Mouse (Mus musculus): ENCODE results near the gene Arhgap45. TPM values are rescaled to one million over a fixed set of nuclear protein-coding genes. Genes with fewer than 3 reads are reported as not detected.
"Not testable (repeated sequence)": the region's sequence is repeated elsewhere in the genome, so short reads cannot be mapped to it uniquely, and the experiment has no call there.

The Arhgap45 gene
- polyA plus RNA-seq, 1 experiment from 2014 or later: 8.5 TPM

- Histone ChIP-seq H3K27ac (replicated peaks; ENCODE audit: low read depth, low read length) (peak overlapping the region; percentile 94), H3K27me3 (ENCODE audit: control insufficient read depth, insufficient read depth, low read length) (no peaks in the 10 kb centered on the region), H3K9me3 (ENCODE audit: control insufficient read depth, low read length) (no peaks in the 10 kb centered on the region), H3K4me2 (ENCODE audit: low read depth, severe bottlenecking) (peak overlapping the region; percentile 78), H3K4me1 (ENCODE audit: control insufficient read depth, insufficient read depth, low read length) (peaks cover 9% of the 10 kb centered on the region), H3K36me3 (ENCODE audit: control insufficient read depth, insufficient read depth, low read length) (peaks cover 5% of the 10 kb centered on the region; the same call in 1 of the 2 replicates), H3K9ac (ENCODE audit: low read length) (peak overlapping the region; percentile 83), H3K4me3 (ENCODE audit: low read depth, low read length) (peak overlapping the region; percentile 75)
- peak; percentile 79 for DNase-seq (ENCODE audit: low spot score)
- peak; percentile 40; the same call in 1 of the 2 replicates for ATAC-seq (ENCODE audit: insufficient number of reproducible peaks, low FRiP score, low TSS enrichment, low read depth)
- 2% methylated on average over 75 of the region's 77 CpGs for WGBS
Observed at GRCm38 (mm10) chr10:80053831-80054815, 37.7 kb downstream of the Arhgap45 start.

- H3K36me3 ChIP-seq (ENCODE audit: control insufficient read depth, insufficient read depth, low read length); H3K27me3 ChIP-seq (ENCODE audit: control insufficient read depth, insufficient read depth, low read length); H3K4me1 ChIP-seq (ENCODE audit: control insufficient read depth, insufficient read depth, low read length); H3K9me3 ChIP-seq (ENCODE audit: control insufficient read depth, low read length); DNase-seq (ENCODE audit: low spot score); ATAC-seq (ENCODE audit: insufficient number of reproducible peaks, low FRiP score, low TSS enrichment, low read depth); H3K27ac ChIP-seq (replicated peaks; ENCODE audit: low read depth, low read length): not testable (repeated sequence)
- peak overlapping the region; percentile 37; the same call in 1 of the 2 replicates for H3K9ac ChIP-seq (ENCODE audit: low read length)
- H3K4me2 ChIP-seq (ENCODE audit: low read depth, severe bottlenecking): peak overlapping the region; percentile 78
- 40% methylated on average over 3 of the region's 3 CpGs for WGBS
- peak overlapping the region; percentile 75 for H3K4me3 ChIP-seq (ENCODE audit: low read depth, low read length)
Observed at GRCm38 (mm10) chr10:80054911-80055310, 38.5 kb downstream of the Arhgap45 start.

GRCm38 (mm10) chr10:80055364-80055763, 38.9 kb downstream of the Arhgap45 start:
- Histone ChIP-seq H3K9me3 (ENCODE audit: control insufficient read depth, low read length) (no peaks in the 10 kb centered on the region), H3K27ac (replicated peaks; ENCODE audit: low read depth, low read length) (no peak overlapping the region), H3K27me3 (ENCODE audit: control insufficient read depth, insufficient read depth, low read length) (no peaks in the 10 kb centered on the region), H3K36me3 (ENCODE audit: control insufficient read depth, insufficient read depth, low read length) (peaks cover 5% of the 10 kb centered on the region; the same call in 1 of the 2 replicates), H3K4me1 (ENCODE audit: control insufficient read depth, insufficient read depth, low read length) (peaks cover 9% of the 10 kb centered on the region), H3K4me3 (ENCODE audit: low read depth, low read length) (no peak overlapping the region), H3K9ac (ENCODE audit: low read length) (peak overlapping the region; percentile 19; the same call in 1 of the 2 replicates), H3K4me2 (ENCODE audit: low read depth, severe bottlenecking) (peak overlapping the region; percentile 78; the same call in 1 of the 2 replicates)
- no peak for DNase-seq (ENCODE audit: low spot score)
- no peak for ATAC-seq (ENCODE audit: insufficient number of reproducible peaks, low FRiP score, low TSS enrichment, low read depth)
- WGBS: 86% methylated on average over 5 of the region's 5 CpGs

- H3K36me3 ChIP-seq (ENCODE audit: control insufficient read depth, insufficient read depth, low read length): peaks cover 5% of the 10 kb centered on the region; the same call in 1 of the 2 replicates
- no peak overlapping the region for H3K4me3 ChIP-seq (ENCODE audit: low read depth, low read length)
Observed at GRCm38 (mm10) chr10:80055891-80056290, 39.4 kb downstream of the Arhgap45 start.

GRCm38 (mm10) chr10:80056506-80056905, 40.1 kb downstream of the Arhgap45 start:
- Histone ChIP-seq H3K36me3 (ENCODE audit: control insufficient read depth, insufficient read depth, low read length) (peaks cover 5% of the 10 kb centered on the region; the same call in 1 of the 2 replicates), H3K9ac (ENCODE audit: low read length) (no peak overlapping the region), H3K4me1 (ENCODE audit: control insufficient read depth, insufficient read depth, low read length) (peaks cover 9% of the 10 kb centered on the region), H3K27me3 (ENCODE audit: control insufficient read depth, insufficient read depth, low read length) (no peaks in the 10 kb centered on the region), H3K9me3 (ENCODE audit: control insufficient read depth, low read length) (no peaks in the 10 kb centered on the region), H3K4me3 (ENCODE audit: low read depth, low read length) (no peak overlapping the region), H3K27ac (replicated peaks; ENCODE audit: low read depth, low read length) (no peak overlapping the region), H3K4me2 (ENCODE audit: low read depth, severe bottlenecking) (no peak overlapping the region)
- WGBS: 92% methylated on average over 4 of the region's 4 CpGs
- DNase-seq (ENCODE audit: low spot score) (no peak), ATAC-seq (ENCODE audit: insufficient number of reproducible peaks, low FRiP score, low TSS enrichment, low read depth) (no peak)

More at GRCm38 (mm10) chr10:80055891-80056290, 39.4 kb downstream of the Arhgap45 start:
- H3K27ac ChIP-seq (replicated peaks; ENCODE audit: low read depth, low read length): no peak overlapping the region
- H3K9ac ChIP-seq (ENCODE audit: low read length): no peak overlapping the region
- no peak overlapping the region for H3K4me2 ChIP-seq (ENCODE audit: low read depth, severe bottlenecking)
- peaks cover 9% of the 10 kb centered on the region for H3K4me1 ChIP-seq (ENCODE audit: control insufficient read depth, insufficient read depth, low read length)
- 90% methylated on average over 9 of the region's 10 CpGs for WGBS
- H3K9me3 ChIP-seq (ENCODE audit: control insufficient read depth, low read length): no peaks in the 10 kb centered on the region
- H3K27me3 ChIP-seq (ENCODE audit: control insufficient read depth, insufficient read depth, low read length): no peaks in the 10 kb centered on the region
- no peak for ATAC-seq (ENCODE audit: insufficient number of reproducible peaks, low FRiP score, low TSS enrichment, low read depth)
- DNase-seq (ENCODE audit: low spot score): no peak

GRCm38 (mm10) chr10:80056976-80057682, 40.7 kb downstream of the Arhgap45 start:
- Histone ChIP-seq H3K9me3 (ENCODE audit: control insufficient read depth, low read length) (no peaks in the 10 kb centered on the region), H3K4me3 (ENCODE audit: low read depth, low read length) (no peak overlapping the region), H3K27ac (replicated peaks; ENCODE audit: low read depth, low read length) (no peak overlapping the region), H3K9ac (ENCODE audit: low read length) (no peak overlapping the region), H3K36me3 (ENCODE audit: control insufficient read depth, insufficient read depth, low read length) (peaks cover 7% of the 10 kb centered on the region; the same call in 1 of the 2 replicates), H3K4me1 (ENCODE audit: control insufficient read depth, insufficient read depth, low read length) (peaks cover 4% of the 10 kb centered on the region), H3K4me2 (ENCODE audit: low read depth, severe bottlenecking) (no peak overlapping the region), H3K27me3 (ENCODE audit: control insufficient read depth, insufficient read depth, low read length) (no peaks in the 10 kb centered on the region)
- no peak for ATAC-seq (ENCODE audit: insufficient number of reproducible peaks, low FRiP score, low TSS enrichment, low read depth)
- no peak for DNase-seq (ENCODE audit: low spot score)
- 92% methylated on average over 27 of the region's 27 CpGs for WGBS

- 78% methylated on average over 30 of the region's 30 CpGs for WGBS
- Histone ChIP-seq H3K9me3 (ENCODE audit: control insufficient read depth, low read length) (no peaks in the 10 kb centered on the region), H3K4me2 (ENCODE audit: low read depth, severe bottlenecking) (no peak overlapping the region), H3K27ac (replicated peaks; ENCODE audit: low read depth, low read length) (no peak overlapping the region), H3K9ac (ENCODE audit: low read length) (no peak overlapping the region), H3K4me3 (ENCODE audit: low read depth, low read length) (no peak overlapping the region), H3K36me3 (ENCODE audit: control insufficient read depth, insufficient read depth, low read length) (peaks cover 13% of the 10 kb centered on the region), H3K4me1 (ENCODE audit: control insufficient read depth, insufficient read depth, low read length) (peaks cover 4% of the 10 kb centered on the region), H3K27me3 (ENCODE audit: control insufficient read depth, insufficient read depth, low read length) (no peaks in the 10 kb centered on the region)
- ATAC-seq (ENCODE audit: insufficient number of reproducible peaks, low FRiP score, low TSS enrichment, low read depth) (no peak), DNase-seq (ENCODE audit: low spot score) (no peak)
Observed at GRCm38 (mm10) chr10:80057683-80058326, 41.4 kb downstream of the Arhgap45 start.

GRCm38 (mm10) chr10:80063104-80063503, 46.7 kb downstream of the Arhgap45 start:
- Histone ChIP-seq H3K27ac (replicated peaks; ENCODE audit: low read depth, low read length) (no peak overlapping the region), H3K4me1 (ENCODE audit: control insufficient read depth, insufficient read depth, low read length) (no peaks in the 10 kb centered on the region), H3K4me2 (ENCODE audit: low read depth, severe bottlenecking) (no peak overlapping the region), H3K9me3 (ENCODE audit: control insufficient read depth, low read length) (no peaks in the 10 kb centered on the region), H3K4me3 (ENCODE audit: low read depth, low read length) (no peak overlapping the region), H3K36me3 (ENCODE audit: control insufficient read depth, insufficient read depth, low read length) (peaks cover 9% of the 10 kb centered on the region), H3K9ac (ENCODE audit: low read length) (no peak overlapping the region), H3K27me3 (ENCODE audit: control insufficient read depth, insufficient read depth, low read length) (no peaks in the 10 kb centered on the region)
- DNase-seq (ENCODE audit: low spot score) (no peak), ATAC-seq (ENCODE audit: insufficient number of reproducible peaks, low FRiP score, low TSS enrichment, low read depth) (no peak)
- WGBS: 93% methylated on average over 5 of the region's 5 CpGs

Data from limb, embryonic 11.5 days (tissue).